In genomic region chr9:54751684-54752083, GRCm38 (mm10) we compare ENCODE assay signal across 1 mouse cellular context.
TF ChIP-seq lines count a peak whose summit lies in the region.

No protein-coding gene starts in this region.

TF ChIP-seq in ES-E14, 5 proteins besides CTCF, POLR2A, EP300 and RAD21:
- TF ChIP-seq MAFK (IDR thresholded peaks at IDR 0.05; ENCODE audit: insufficient read depth, low read depth, low read length) (peak; percentile 92), CHD2 (IDR thresholded peaks at IDR 0.05; ENCODE audit: low read depth, low read length) (no peak)
